Mouse (Mus musculus): ENCODE data around the gene Gm5795. TPM values are rescaled to one million over a fixed set of nuclear protein-coding genes. Genes with fewer than 3 reads are reported as not detected.

Gene Gm5795
- polyA plus RNA-seq (2012; rRNA removed): not detected in 2 replicates

GRCm38 (mm10) chr14:3187955-3188354, at the start of gene Gm5795:
Gene Gm5795 (plus strand): TSS chr14:3188255.

DNA sequence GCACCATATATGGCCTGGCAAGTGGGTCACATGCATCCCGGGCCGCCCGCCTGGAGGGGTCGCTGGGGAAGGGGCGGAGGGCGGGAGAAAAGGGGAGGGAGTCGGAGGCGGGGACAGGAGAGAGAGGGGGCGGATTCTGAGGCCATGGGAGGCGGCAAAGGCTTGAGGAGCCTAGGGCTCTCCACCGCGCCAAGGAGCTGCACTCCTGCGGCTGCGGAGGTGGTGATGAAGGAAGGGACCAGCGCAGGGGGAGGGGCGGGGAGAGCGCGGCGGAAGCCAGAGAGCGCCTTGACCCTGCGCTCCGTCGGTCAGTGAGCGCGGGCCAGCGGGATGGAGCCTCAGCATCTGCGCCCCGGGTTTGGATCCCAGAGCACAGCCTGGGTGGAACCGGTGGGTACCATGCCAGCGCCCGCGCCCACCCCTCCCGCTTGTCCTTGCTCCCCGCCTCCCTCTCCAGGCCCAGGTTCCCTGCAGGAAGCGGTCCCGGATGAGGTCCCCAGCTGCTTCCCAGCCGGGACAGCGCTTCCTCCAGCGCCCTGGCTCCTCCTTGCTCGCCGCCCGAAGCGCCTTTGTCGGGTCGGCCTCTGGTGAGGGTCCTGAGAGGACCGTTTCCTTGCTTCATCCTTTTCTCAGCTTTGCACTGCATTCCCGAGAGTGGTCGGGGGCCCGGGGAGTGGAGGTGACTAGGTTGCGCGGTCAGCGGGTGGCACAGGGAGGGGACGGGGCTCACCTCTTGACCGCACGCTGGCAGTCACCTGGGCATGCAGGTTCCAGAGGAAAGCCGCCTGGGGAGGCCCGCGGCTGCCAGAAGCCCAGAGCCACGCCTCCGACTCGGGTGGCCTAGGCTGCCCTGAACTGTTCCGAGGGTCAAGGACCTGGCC, 20.5 kb downstream of the Gm5795 start, which contains the start of gene D830030K20Rik:
Gene D830030K20Rik (plus strand): TSS at position 217 of the 881 bp plus-strand sequence.

Other genes starting within 250 kb of the Gm5795 start
- not detected in 2 replicates for gene Gm2888, start 158.3 kb upstream of the Gm5795 start, polyA plus RNA-seq (2012; rRNA removed)
- 0.17 and 0.18 TPM in 2 replicates for gene Gm2897, start 139.0 kb upstream of the Gm5795 start, polyA plus RNA-seq (2012; rRNA removed)
- not detected in 2 replicates for gene Gm10340, start 54.3 kb upstream of the Gm5795 start, polyA plus RNA-seq (2012; rRNA removed)
- gene D830030K20Rik, start 20.2 kb downstream of the Gm5795 start, polyA plus RNA-seq (2012; rRNA removed): 0.23 TPM in 2 replicates
- gene Gm2956, start 144.4 kb downstream of the Gm5795 start, polyA plus RNA-seq (2012; rRNA removed): not detected in 2 replicates
- gene Gm10413, start 206.8 kb downstream of the Gm5795 start, polyA plus RNA-seq (2012; rRNA removed): not detected in 2 replicates
- gene Gm10409, start 224.4 kb downstream of the Gm5795 start, polyA plus RNA-seq (2012; rRNA removed): 0.02 TPM in 1 of 2 replicates, not detected in the other
- 0.02 and 0.04 TPM in 2 replicates for gene Gm3005, start 239.8 kb downstream of the Gm5795 start, polyA plus RNA-seq (2012; rRNA removed)